Mouse (Mus musculus) kidney, postnatal 0 days (tissue): Measurements from ENCODE around the gene Pole4. TPM values are rescaled to one million over a fixed set of nuclear protein-coding genes. Genes with fewer than 3 reads are reported as not detected.

Source experiments
- ATAC-seq: fragments of 200-750 bp; cut with Nextera tagmentation; replicated peaks from 2 replicates; pipeline ENCODE4 v1.8.0; 2017; ENCODE audit warnings: low read depth, moderate number of reproducible peaks, moderate TSS enrichment, moderate library complexity; ENCODE audit not compliant: low FRiP score
- DNase-seq: peaks from one replicate; pipeline ENCODE4 v3.0.0-alpha.2; 2016; ENCODE audit warnings: low spot score
- H3K27ac ChIP-seq: fragments of 300-500 bp; sonication (generic); 2 replicates; pipeline ENCODE4 v1.5.1; 2014; ENCODE audit warnings: mild to moderate bottlenecking
- H3K27me3 ChIP-seq: fragments of 300-500 bp; sonication (generic); 2 replicates; pipeline ENCODE4 v1.6.1; 2014; ENCODE audit warnings: low read length, mixed read lengths; ENCODE audit not compliant: insufficient read depth
- H3K36me3 ChIP-seq: fragments of 300-500 bp; sonication (generic); 2 replicates; pipeline ENCODE4 v1.6.1; 2014; ENCODE audit warnings: low read length, mixed read lengths; ENCODE audit not compliant: insufficient read depth
- H3K4me1 ChIP-seq: fragments of 300-500 bp; sonication (generic); replicated peaks from 2 replicates; pipeline ENCODE4 v1.6.1; 2014; ENCODE audit warnings: antibody characterized with exemption, low read length, mixed read lengths; ENCODE audit not compliant: insufficient read depth
- H3K4me2 ChIP-seq: fragments of 300-500 bp; sonication (generic); 2 replicates; pipeline ENCODE4 v1.6.1; 2014; ENCODE audit warnings: mild to moderate bottlenecking, low read length, moderate library complexity, mixed read lengths
- H3K4me3 ChIP-seq: fragments of 300-500 bp; sonication (generic); replicated peaks from 2 replicates; pipeline ENCODE4 v1.5.1; 2014; ENCODE audit warnings: low read depth, low read length
- H3K9ac ChIP-seq: fragments of 300-500 bp; sonication (generic); 2 replicates; pipeline ENCODE4 v1.6.1; 2014; ENCODE audit warnings: low read depth, low read length
- H3K9me3 ChIP-seq: fragments of 300-500 bp; sonication (generic); replicated peaks from 2 replicates; pipeline ENCODE4 v1.6.1; 2016; ENCODE audit warnings: low read length, inconsistent platforms, mixed read lengths
- CTCF ChIP-seq: IDR thresholded peaks from 2 replicates; pipeline ENCODE4 v1.5.1; 2016; ENCODE audit warnings: antibody characterized with exemption, low read depth, mild to moderate bottlenecking, moderate library complexity
- WGBS: fragments of 180-500 bp; shearing (Covaris S2); extraction: QIAGEN DNeasy Blood & Tissue Kit; methylation state at CpG from one replicate; pipeline ENCODE4 v1.1.7; 2014; 5-methylcytosine and 5-hydroxymethylcytosine counted together
- polyA plus RNA-seq: library from polyadenylated mRNA; unstranded; fragments of >200 nt; fragmentation: Nextera tagmentation; extraction: Ambion mirVana; gene quantifications from 2 replicates; pipeline ENCODE4 v1.2.1, GENCODE M21; 2015

Gene Pole4
- polyA plus RNA-seq, 1 experiment from 2014 or later, result 123 TPM

DNA sequence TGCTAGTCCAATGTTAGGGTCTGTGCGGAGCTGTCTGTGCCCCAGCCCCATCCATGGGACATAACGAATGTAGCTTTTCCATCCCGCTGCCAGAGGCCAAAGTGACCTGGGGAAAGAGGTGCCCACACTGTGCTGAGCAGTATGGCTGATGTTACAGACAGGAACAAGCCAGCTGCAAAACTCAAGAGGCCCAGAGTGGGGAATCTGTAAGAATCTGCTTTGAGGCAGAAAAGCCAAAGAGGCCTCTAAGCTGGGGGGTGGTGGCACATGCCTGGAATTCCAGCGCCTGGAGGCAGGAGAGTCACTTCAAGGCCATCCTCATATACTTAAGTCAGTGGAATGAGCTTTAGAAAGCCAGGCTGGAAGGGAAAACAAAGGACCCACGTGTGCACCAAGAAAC is 18.2 kb upstream of the Pole4 start:
- Histone ChIP-seq H3K9ac (0 out of 2 replicates have a peak overlapping the region, but pooled peaks have one; percentile 35), H3K36me3 (0 out of 2 replicates have a peak, but pooled peaks cover 6% of the 10 kb centered on the region), H3K4me1 (peaks cover 5% of the 10 kb centered on the region; the same call in 1 of the 2 replicates), H3K27me3 (no peaks in the 10 kb centered on the region), H3K4me2 (no peak overlapping the region), H3K27ac (peak overlapping the region; percentile 60; the same call in 1 of the 2 replicates), H3K4me3 (no peak overlapping the region), H3K9me3 (no peaks in the 10 kb centered on the region)
- DNase-seq, result peak; percentile 72
- peak; percentile 81 for ATAC-seq
- WGBS, result 42% methylated on average over 5 of the region's 5 CpGs
- TF ChIP-seq CTCF, result no peak

DNA sequence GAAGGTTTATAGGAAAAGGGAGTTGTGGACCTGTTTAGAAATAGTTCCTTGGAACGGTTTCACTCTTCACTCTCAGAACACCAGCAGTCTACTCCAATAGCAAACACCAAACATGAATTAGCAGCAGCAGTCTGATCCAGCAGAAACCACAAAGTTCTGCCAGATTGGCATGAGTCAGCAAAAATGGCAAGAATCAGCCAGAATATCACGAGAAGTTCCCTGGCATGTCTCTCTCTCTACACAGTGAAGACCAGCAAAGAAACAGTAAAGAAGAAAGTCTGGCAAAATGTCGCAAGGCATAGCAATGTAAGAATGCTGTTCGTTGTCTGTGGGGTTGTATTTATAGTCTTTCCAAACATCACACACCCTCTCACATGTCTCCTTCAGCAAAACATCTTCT is 11.0 kb upstream of the Pole4 start:
- H3K4me3 ChIP-seq, result no peak overlapping the region
- TF ChIP-seq CTCF, result no peak
- no peak for DNase-seq
- WGBS, result 73% methylated on average over 4 of the region's 4 CpGs
- H3K27ac ChIP-seq, result no peak overlapping the region
- H3K36me3 ChIP-seq, result no peaks in the 10 kb centered on the region
- H3K4me1 ChIP-seq, result 0 out of 2 replicates have a peak, but pooled peaks cover 6% of the 10 kb centered on the region
- no peaks in the 10 kb centered on the region for H3K27me3 ChIP-seq
- no peak overlapping the region for H3K4me2 ChIP-seq
- ATAC-seq, result no peak
- no peak overlapping the region for H3K9ac ChIP-seq
- no peaks in the 10 kb centered on the region for H3K9me3 ChIP-seq

DNA sequence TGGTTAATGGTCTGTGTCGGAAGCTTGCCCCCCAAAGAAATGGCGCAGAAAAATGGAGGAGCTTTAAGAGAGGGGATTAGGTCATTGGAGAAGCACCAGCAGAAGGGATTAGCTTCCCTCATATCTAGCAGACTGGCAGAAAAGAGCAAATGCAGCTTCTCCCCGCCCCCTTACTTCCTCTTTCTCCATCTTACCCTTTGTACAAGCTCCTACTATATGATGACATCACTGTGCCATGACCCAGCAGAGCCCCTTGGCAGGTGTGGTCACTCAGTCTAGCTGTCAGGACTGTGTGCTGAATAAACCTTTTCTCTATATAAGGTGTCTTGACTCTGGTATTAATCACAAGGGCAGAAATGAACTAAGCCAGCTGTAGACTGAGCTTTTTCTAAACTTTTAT is 10.5 kb upstream of the Pole4 start:
- 61% methylated on average over 3 of the region's 3 CpGs for WGBS
- Histone ChIP-seq H3K27me3 (no peaks in the 10 kb centered on the region), H3K9me3 (no peaks in the 10 kb centered on the region), H3K4me1 (0 out of 2 replicates have a peak, but pooled peaks cover 6% of the 10 kb centered on the region), H3K4me3 (no peak overlapping the region), H3K4me2 (no peak overlapping the region), H3K36me3 (no peaks in the 10 kb centered on the region), H3K9ac (no peak overlapping the region), H3K27ac (no peak overlapping the region)
- ATAC-seq (peak; percentile 57; the same call in 1 of the 2 replicates), DNase-seq (peak; percentile 26)
- TF ChIP-seq CTCF, result no peak

DNA sequence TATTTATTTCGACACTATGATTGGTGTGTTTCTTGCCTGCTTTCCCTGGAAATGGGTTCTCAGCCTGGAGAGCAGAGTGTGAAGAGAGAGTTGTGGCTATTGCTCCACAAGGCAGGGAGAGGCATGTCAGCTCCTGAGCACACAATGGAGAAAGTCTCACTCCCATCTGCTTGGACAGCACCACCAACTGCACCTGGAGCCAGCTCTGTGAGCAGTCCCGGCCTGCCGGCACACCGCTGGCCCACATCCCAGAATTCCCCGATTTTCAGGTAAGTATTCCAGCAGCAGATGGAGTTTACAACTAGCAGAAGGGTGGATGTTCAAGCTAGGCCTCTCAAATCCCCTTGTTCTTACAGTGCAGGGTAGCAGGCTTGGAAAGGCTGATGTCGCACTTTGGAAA is 10.1 kb upstream of the Pole4 start:
- TF ChIP-seq CTCF, result no peak
- DNase-seq (no peak), ATAC-seq (no peak)
- Histone ChIP-seq H3K4me3 (no peak overlapping the region), H3K9me3 (no peaks in the 10 kb centered on the region), H3K27ac (no peak overlapping the region), H3K36me3 (no peaks in the 10 kb centered on the region), H3K4me1 (0 out of 2 replicates have a peak, but pooled peaks cover 6% of the 10 kb centered on the region), H3K9ac (no peak overlapping the region), H3K4me2 (no peak overlapping the region), H3K27me3 (no peaks in the 10 kb centered on the region)
- 69% methylated on average over 6 of the region's 6 CpGs for WGBS

GRCm38 (mm10) chr6:82714841-82715240 is 9.7 kb upstream of the Pole4 start:
- no peak overlapping the region for H3K9ac ChIP-seq
- no peak overlapping the region for H3K27ac ChIP-seq
- DNase-seq (no peak), ATAC-seq (no peak; the same call in 1 of the 2 replicates)
- H3K4me2 ChIP-seq, result no peak overlapping the region
- 0 out of 2 replicates have a peak, but pooled peaks cover 6% of the 10 kb centered on the region for H3K4me1 ChIP-seq
- H3K9me3 ChIP-seq, result no peaks in the 10 kb centered on the region
- no peaks in the 10 kb centered on the region for H3K36me3 ChIP-seq
- 48% methylated on average over 5 of the region's 5 CpGs for WGBS
- no peak for TF ChIP-seq CTCF
- no peak overlapping the region for H3K4me3 ChIP-seq
- no peaks in the 10 kb centered on the region for H3K27me3 ChIP-seq

DNA sequence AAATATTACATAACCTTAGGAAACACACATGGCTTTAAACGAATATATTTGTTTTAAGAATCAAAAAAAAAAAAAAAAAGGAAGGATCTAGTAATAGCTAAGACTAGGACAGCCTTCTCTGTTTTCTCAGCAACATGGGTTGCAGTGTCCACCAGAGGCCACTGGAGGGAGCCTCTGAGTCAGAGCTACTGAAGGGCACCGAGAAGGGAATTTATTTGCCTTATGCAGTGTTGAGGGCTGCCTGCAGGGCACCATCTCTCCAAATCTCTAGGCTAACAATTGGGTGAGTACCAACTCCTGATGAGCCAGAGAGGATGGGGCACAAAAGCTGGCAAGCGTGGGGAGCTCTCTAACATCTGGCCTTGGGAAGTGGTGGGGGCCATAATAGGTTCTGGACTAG is 9.1 kb upstream of the Pole4 start:
- DNase-seq, result peak; percentile 80

GRCm38 (mm10) chr6:82707742-82708141 is 2.6 kb upstream of the Pole4 start:
- no peak overlapping the region for H3K4me2 ChIP-seq
- H3K9ac ChIP-seq, result no peak overlapping the region
- no peak overlapping the region for H3K4me3 ChIP-seq
- no peaks in the 10 kb centered on the region for H3K4me1 ChIP-seq
- no peak for TF ChIP-seq CTCF
- ATAC-seq (no peak), DNase-seq (no peak)
- no peak overlapping the region for H3K27ac ChIP-seq
- H3K27me3 ChIP-seq, result no peaks in the 10 kb centered on the region
- H3K9me3 ChIP-seq, result no peaks in the 10 kb centered on the region
- H3K36me3 ChIP-seq, result no peaks in the 10 kb centered on the region
- 55% methylated on average over 3 of the region's 3 CpGs for WGBS

More for the DNA sequence above, 9.1 kb upstream of the Pole4 start:
- H3K27ac ChIP-seq, result no peak overlapping the region
- H3K9me3 ChIP-seq, result no peaks in the 10 kb centered on the region
- peak; percentile 76; the same call in 1 of the 2 replicates for ATAC-seq
- H3K27me3 ChIP-seq, result no peaks in the 10 kb centered on the region
- H3K9ac ChIP-seq, result no peak overlapping the region
- WGBS, result 21% methylated on average over 3 of the region's 3 CpGs
- H3K4me1 ChIP-seq, result 0 out of 2 replicates have a peak, but pooled peaks cover 6% of the 10 kb centered on the region
- no peaks in the 10 kb centered on the region for H3K36me3 ChIP-seq
- no peak overlapping the region for H3K4me3 ChIP-seq
- peak; percentile 96 for TF ChIP-seq CTCF
- H3K4me2 ChIP-seq, result no peak overlapping the region
